Mouse (Mus musculus) left cerebral cortex, postnatal 4 days (tissue): ENCODE data around the gene Homer2. TPM values are rescaled to one million over a fixed set of nuclear protein-coding genes. Genes with fewer than 3 reads are reported as not detected.
A peak's percentile ranks its signal among the peaks of the same experiment; 100 is the strongest.

Experiments
- DNase-seq: peaks from one replicate; pipeline ENCODE4 v3.0.0-alpha.2; 2022
- intact Hi-C: fragments of 180-260 bp; cut with DNase I; formaldehyde crosslinking; loops from one replicate; pipeline ENCODE4 v1.15.1; 2025
- total RNA-seq, 2 experiments: library from RNA; stranded (reverse); gene quantifications; 2 replicates each; pipeline ENCODE4 v1.2.3; 2021

Homer2 gene
- total RNA-seq, 2 experiments from 2014 or later, result 51.8 to 54.3 TPM

- intact Hi-C loops, result no loop called here
- DNase-seq, result no peak
Observed at GRCm38 (mm10) chr7:81599379-81600280, 107.7 kb downstream of the Homer2 start.

DNA sequence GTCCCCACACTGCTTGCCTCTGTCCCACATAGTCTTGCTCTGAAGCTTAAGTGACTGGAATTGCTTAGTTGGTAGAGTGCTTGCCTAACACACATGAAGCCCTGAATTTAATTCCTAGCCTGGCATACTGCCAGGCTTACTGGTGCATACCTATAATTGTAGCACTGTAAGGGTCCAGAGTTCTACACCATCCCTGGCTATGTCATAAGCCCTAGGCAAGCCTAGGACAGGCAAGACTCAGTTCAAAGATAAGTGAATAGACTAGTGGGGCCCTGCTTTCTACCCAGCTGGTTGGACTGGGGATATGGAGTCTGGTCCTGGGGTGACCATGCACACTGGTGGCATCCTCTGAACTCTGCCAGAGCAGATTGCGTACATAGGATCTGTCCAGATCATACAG is 109.7 kb downstream of the Homer2 start:
- intact Hi-C loops, result no loop called here
- no peak for DNase-seq

DNA sequence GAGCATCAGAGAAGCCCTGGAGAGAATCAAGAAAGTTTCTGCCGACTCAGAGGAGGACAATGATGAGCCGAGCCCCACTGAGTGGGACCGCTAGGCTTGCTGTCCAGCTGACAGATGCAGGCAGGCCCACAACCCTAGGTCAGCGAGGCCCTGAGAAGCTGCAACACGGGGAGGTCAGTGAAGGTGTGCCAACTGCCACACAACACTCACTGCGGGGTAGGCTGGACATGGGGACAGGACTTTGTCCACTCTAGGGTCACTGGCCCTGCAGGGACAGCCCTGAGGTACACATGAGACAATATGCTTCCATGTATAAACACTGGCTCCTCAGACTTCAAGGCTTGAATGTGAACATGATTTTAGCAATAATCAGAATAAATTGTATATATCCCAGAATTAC is 111.2 kb downstream of the Homer2 start:
- no peak for DNase-seq
- intact Hi-C loops, result no loop called here

DNA sequence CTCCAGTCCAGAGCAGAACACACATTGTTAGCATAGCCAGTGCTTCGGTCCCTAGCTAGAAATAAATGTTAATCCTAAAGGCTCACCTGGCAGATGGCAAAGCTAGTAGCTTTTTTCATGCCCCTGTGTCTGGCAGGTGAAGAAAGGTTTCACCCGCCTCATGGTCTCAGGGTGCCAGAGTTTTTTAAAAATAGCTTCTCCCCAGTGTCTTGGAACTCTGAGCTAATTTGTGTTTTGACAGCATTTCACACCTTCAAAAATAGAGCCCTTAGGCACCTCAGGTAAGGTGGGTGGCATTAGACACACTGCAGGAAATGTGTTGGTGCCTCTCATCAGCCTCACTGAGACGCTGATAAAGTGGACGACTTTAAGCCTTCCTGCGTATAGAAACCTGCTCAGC is 112.3 kb downstream of the Homer2 start:
- DNase-seq, result no peak
- intact Hi-C loops, result no loop called here

GRCm38 (mm10) chr7:81593387-81593786 is 113.9 kb downstream of the Homer2 start:
- intact Hi-C loops, result no loop called here
- no peak for DNase-seq

DNA sequence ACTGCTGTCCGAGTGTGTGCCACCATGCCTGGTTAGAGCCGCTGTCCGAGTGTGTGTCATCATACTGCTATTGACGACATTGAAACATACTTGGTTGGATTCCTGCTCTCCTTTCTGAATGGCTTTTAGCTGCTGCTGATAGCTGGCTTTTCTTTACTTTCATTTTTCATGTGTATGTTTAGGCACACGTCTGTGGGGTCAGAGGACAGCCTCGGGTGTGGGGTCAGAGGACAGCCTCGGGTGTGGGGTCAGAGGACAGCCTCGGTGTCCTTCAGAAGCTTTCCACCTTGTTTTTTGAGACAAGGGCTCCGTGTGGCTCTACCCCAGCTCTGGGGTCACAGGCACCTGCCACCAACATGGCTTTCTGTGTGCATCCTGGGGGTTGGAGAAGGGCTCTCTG is 114.6 kb downstream of the Homer2 start:
- intact Hi-C loops, result no loop called here

DNA sequence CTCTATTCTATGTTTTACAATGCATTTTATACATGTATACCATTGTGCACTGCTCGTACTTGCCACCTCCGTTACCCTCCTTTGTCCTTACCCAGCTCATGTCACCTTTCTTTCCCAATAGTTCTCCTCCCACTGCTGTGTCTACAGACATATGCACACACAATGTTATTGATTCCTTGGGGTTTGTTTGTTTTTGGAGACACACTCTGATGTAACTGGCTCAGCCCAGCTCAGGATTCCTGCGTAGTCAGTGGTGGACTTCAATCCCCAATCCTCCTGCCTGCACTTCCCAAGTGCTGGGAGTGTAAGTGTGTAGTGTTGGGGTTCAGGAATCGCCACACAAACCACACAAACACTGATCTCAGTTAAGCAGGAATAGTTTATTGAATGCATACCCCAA is 120.1 kb downstream of the Homer2 start:
- intact Hi-C loops, result no loop called here
- no peak for DNase-seq

More for the DNA sequence above, 114.6 kb downstream of the Homer2 start:
- no peak for DNase-seq

DNA sequence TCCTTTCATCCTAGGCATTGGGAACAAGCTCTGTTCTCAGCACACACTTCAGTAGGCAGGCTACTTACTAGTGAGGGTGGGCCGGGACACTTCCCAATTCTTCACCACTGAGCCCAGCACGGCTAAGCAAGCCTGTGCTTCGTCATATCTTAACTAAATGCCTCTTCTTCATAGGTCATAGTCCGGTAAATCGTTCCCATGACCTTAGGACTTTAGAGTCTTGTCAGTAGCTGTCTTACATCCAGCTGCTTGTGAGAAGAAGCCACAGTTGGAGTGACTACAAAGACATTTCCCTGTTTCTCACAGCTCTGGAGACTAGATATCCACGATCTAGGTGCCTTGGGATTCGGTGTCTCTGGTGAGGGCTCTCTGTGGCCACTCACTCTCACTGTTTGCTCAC is 122.0 kb downstream of the Homer2 start:
- DNase-seq, result no peak
- intact Hi-C loops, result no loop called here

DNA sequence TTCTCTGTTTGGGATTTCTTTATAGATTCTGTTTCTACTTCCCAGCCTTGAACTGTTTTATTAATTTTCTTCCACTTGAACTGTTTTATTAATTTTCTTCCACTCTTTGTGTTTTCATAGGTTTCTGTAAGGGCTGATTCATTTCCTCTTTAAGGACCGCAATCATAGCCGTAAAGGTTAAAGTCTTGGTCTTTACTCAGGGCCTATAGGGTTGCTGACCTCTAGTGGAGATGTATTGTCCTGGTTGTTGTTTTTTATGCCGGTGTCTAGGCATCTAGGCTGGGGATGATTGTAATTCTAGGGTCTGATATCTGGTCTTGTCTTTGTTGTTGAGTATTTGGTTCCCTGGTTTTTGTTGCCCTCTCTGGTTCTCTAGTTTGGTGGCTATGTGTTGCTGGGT is 123.8 kb downstream of the Homer2 start:
- intact Hi-C loops, result no loop called here

GRCm38 (mm10) chr7:81579312-81579711 is 128.0 kb downstream of the Homer2 start:
- no peak for DNase-seq
- intact Hi-C loops, result loop anchor here (10.0 kb wide), 2 partner anchors 115 to 185 kb away; partner anchors contain the start of gene Ramac

More for the DNA sequence above, 123.8 kb downstream of the Homer2 start:
- DNase-seq, result no peak

- DNase-seq, result no peak
- intact Hi-C loops, result loop anchor here (10.0 kb wide), 2 partner anchors 114 to 186 kb away; partner anchors contain the start of gene Ramac
Observed at GRCm38 (mm10) chr7:81578413-81578812, 128.9 kb downstream of the Homer2 start.

DNA sequence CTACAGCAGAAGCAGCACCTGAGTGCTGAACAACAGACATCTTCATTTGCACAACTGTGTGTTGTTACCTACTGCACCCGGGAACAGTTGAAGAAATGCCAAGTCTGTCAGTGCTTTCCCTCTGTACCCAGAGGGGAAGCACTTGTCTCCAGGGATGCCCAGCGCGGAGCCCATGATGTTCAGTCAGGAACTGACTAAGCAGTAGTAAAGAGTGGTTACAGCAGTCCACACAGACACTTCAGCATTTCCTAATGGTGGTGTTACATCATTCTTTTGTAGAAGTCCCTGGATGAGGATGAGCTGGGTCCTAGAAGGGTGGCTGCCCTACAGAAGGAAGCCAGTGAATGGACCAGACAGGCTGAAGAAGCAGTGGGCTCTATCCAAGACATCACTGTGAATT is 129.5 kb downstream of the Homer2 start:
- intact Hi-C loops, result loop anchor here (10.0 kb wide), 2 partner anchors 113 to 187 kb away; partner anchors contain the start of gene Ramac
- no peak for DNase-seq

GRCm38 (mm10) chr7:81575606-81576005 is 131.7 kb downstream of the Homer2 start:
- DNase-seq, result no peak
- intact Hi-C loops, result loop anchor here (10.0 kb wide), 2 partner anchors 111 to 189 kb away; partner anchors contain the start of gene Ramac

DNA sequence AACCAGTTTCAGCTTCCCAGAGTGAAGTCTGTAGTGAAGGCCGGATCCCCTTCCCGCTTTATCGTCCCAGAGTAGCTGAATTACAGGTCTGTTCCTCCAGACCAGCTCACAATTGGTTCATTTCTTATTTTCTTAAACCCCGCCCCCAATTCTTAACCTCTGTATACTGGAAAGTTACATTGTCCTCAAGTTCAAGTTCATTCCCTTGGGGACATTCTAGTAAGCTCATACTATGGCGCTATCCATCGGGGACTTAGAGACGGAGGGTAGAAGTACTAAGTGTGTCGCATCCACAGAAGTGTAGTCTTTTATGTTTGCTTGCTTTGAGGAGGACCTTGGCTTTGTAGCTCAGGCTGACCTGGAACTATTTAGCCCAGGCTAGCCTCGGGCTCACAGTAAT is 133.5 kb downstream of the Homer2 start:
- no peak for DNase-seq
- intact Hi-C loops, result loop anchor here (10.0 kb wide), 2 partner anchors 109 to 191 kb away; partner anchors contain the start of gene Ramac

DNA sequence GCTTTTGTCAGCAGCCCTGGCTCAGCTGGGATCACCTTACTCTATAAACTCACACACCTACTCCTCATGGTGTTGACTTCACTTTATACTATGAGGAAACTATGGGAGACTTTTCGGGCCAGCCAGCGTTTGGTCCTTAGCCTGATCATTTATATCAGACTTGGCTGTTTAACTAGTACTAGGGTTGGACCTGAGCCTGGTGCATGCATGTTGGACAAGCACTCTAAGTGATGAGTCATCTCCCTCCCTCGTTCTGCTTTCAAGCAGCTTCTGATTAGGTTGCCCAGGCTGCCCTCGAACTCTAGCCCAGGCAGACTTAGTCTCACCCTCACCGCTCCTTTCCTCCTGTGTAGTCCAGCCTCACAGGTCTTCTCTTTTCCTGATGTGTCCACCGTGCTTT is 133.9 kb downstream of the Homer2 start:
- no peak for DNase-seq
- intact Hi-C loops, result loop anchor here (10.0 kb wide), 2 partner anchors 109 to 191 kb away; partner anchors contain the start of gene Ramac

DNA sequence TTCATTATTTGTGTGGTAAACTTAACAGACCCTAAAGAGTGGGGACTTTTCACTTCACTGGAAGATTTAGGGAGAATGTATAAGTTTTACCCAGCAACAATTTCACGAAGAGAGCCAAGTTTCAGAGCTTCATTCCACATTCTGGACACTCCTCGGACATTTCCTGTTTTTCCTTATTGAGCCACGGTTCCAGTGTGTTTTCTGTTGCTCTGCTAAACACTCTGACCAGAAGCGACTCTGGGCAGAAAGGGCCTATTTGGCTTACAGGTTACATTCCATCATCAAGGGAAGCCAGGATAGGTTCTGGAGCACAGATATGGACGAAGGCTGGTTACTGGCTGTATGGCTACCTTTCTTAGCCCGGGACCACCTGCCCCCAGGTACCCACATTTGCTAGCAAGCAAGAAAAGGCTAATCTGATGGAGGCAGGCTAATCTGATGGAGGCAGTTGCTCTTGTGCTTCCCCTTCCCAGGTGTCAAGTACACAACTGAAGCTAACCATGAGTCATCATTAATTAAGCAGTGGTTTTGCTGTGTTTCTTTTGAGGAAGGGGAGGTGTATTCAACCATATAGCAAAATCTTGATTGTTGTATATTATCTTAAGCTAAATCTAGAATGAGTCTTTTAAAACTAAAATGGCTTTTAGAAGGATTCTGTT is 134.6 kb downstream of the Homer2 start:
- intact Hi-C loops, result loop anchor here (10.0 kb wide), 2 partner anchors 108 to 192 kb away; partner anchors contain the start of gene Ramac

GRCm38 (mm10) chr7:81571941-81572441 is 135.3 kb downstream of the Homer2 start:
- intact Hi-C loops, result loop anchor here (10.0 kb wide), 2 partner anchors 107 to 193 kb away; partner anchors contain the start of gene Ramac
- no peak for DNase-seq

More for the DNA sequence above, 134.6 kb downstream of the Homer2 start:
- DNase-seq, result no peak

- peak; percentile 94 for DNase-seq
- intact Hi-C loops, result loop anchor here (10.0 kb wide), 2 partner anchors 107 to 193 kb away; partner anchors contain the start of gene Ramac
Observed at GRCm38 (mm10) chr7:81571108-81571940, 136.0 kb downstream of the Homer2 start, which contains the start of gene Whamm. Gene Whamm (plus strand): TSS chr7:81571266.

DNA sequence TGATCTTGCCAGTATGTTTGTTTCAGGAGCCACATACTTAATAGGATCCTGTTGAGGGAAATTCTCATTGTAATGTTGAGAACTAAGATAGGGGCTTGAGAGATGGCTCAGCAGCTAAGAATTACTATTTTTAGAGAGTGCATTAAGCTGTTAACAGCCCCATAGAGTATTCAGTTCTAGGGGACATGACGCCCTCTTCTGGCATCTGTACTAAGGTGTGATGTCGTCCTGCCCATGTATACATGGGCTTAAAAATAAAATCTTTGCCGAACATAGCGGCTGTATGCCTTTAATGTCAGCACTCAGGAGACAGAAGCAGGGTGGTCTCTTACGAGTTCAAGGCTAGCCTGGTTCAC is 136.6 kb downstream of the Homer2 start:
- DNase-seq, result no peak
- intact Hi-C loops, result loop anchor here (10.0 kb wide), 2 partner anchors 106 to 194 kb away; partner anchors contain the start of gene Ramac

DNA sequence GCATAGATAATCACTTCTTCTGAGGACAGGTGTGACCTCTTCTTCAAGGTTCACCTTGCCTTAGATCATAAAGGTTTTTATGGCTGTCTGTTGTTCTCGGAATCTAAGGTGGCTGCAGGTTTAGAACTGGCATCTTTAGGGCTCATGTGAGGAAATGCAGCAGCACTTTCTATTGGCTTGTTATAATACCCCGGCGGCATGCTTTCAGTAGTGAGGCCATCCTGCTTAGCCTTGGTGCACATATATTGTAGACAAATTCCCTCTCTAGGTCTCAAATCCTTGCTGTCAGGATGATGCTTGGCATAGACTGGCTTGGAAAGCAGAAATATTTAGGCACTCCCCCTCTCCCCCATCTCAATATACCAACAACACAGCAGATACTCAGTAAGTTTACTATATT is 137.1 kb downstream of the Homer2 start:
- intact Hi-C loops, result loop anchor here (10.0 kb wide), 2 partner anchors 105 to 195 kb away; partner anchors contain the start of gene Ramac
- DNase-seq, result no peak
